Mouse (Mus musculus): Measurements from ENCODE around the gene Nceh1.
"Not testable (repeated sequence)": the region's sequence is repeated elsewhere in the genome, so short reads cannot be mapped to it uniquely, and the experiment has no call there.

The Nceh1 gene

GRCm38 (mm10) chr3:27283071-27283713, 100.4 kb downstream of the Nceh1 start:
- DNase-seq (ENCODE audit: low spot score in 2 of 2): no peak

- DNase-seq (ENCODE audit: low spot score in 2 of 2): no peak
These were observed 101.0 kb downstream of the Nceh1 start for GRCm38 (mm10) chr3:27283796-27284195.

GRCm38 (mm10) chr3:27284227-27284626, 101.5 kb downstream of the Nceh1 start:
- peak in 1 of 2 experiments; percentile 10 for DNase-seq (ENCODE audit: low spot score in 2 of 2)

- no peak for DNase-seq (ENCODE audit: low spot score in 2 of 2)
These were observed 102.3 kb downstream of the Nceh1 start for GRCm38 (mm10) chr3:27285072-27285471.

GRCm38 (mm10) chr3:27288301-27288700, 105.5 kb downstream of the Nceh1 start:
- no peak for DNase-seq (ENCODE audit: low spot score in 2 of 2)

GRCm38 (mm10) chr3:27288909-27289308, 106.1 kb downstream of the Nceh1 start:
- no peak for DNase-seq (ENCODE audit: low spot score in 2 of 2)

- DNase-seq (ENCODE audit: low spot score in 2 of 2): no peak
These were observed 107.5 kb downstream of the Nceh1 start for GRCm38 (mm10) chr3:27290285-27290684.

GRCm38 (mm10) chr3:27290945-27291344, 108.2 kb downstream of the Nceh1 start:
- DNase-seq (ENCODE audit: low spot score in 2 of 2): not testable (repeated sequence)

GRCm38 (mm10) chr3:27291411-27291810, 108.6 kb downstream of the Nceh1 start:
- not testable (repeated sequence) for DNase-seq (ENCODE audit: low spot score in 2 of 2)

- no peak for DNase-seq (ENCODE audit: low spot score in 2 of 2)
These were observed 111.0 kb downstream of the Nceh1 start for GRCm38 (mm10) chr3:27293645-27294385.

GRCm38 (mm10) chr3:27300451-27300850, 117.7 kb downstream of the Nceh1 start:
- DNase-seq (ENCODE audit: low spot score in 2 of 2): no peak

GRCm38 (mm10) chr3:27302339-27303022, 119.7 kb downstream of the Nceh1 start:
- DNase-seq (ENCODE audit: low spot score in 2 of 2): no peak

GRCm38 (mm10) chr3:27306815-27307214, 124.0 kb downstream of the Nceh1 start:
- DNase-seq (ENCODE audit: low spot score in 2 of 2): no peak

GRCm38 (mm10) chr3:27310973-27311372, 128.2 kb downstream of the Nceh1 start:
- no peak for DNase-seq (ENCODE audit: low spot score in 2 of 2)

- DNase-seq (ENCODE audit: low spot score in 2 of 2): no peak
These were observed 128.7 kb downstream of the Nceh1 start for GRCm38 (mm10) chr3:27311475-27311874.

GRCm38 (mm10) chr3:27314506-27315164, 131.9 kb downstream of the Nceh1 start:
- DNase-seq (ENCODE audit: low spot score in 2 of 2): no peak

GRCm38 (mm10) chr3:27316559-27317287, 134.0 kb downstream of the Nceh1 start, which contains the start of gene Tnfsf10:
Gene Tnfsf10, plus strand, starts transcription at chr3:27317028.
- peak; percentile 53 to 57 for DNase-seq (ENCODE audit: low spot score in 2 of 2)

- no peak for DNase-seq (ENCODE audit: low spot score in 2 of 2)
These were observed 134.7 kb downstream of the Nceh1 start for GRCm38 (mm10) chr3:27317288-27318024.

- DNase-seq (ENCODE audit: low spot score in 2 of 2): peak in 1 of 2 experiments; percentile 30
These were observed 136.9 kb downstream of the Nceh1 start for GRCm38 (mm10) chr3:27319650-27320049.

GRCm38 (mm10) chr3:27320613-27321495, 138.1 kb downstream of the Nceh1 start:
- DNase-seq (ENCODE audit: low spot score in 2 of 2): no peak
